Mouse (Mus musculus) spleen, adult 2 months (tissue): ENCODE data around the gene Trp63. TPM values are rescaled to one million over a fixed set of nuclear protein-coding genes. Genes with fewer than 3 reads are reported as not detected.

ENCODE experiments used
- DNase-seq, 2 experiments: peaks; one replicate each; pipeline versions ENCODE4 v3.0.0 to v3.0.0-alpha.2; 2012 to 2021; ENCODE audit warnings: low spot score in 2 of 2, low read depth in 1 of 2
- H3K27ac ChIP-seq: fragments of 200-500 bp; 2 replicates; pipeline ENCODE4 v1.5.1; 2012; ENCODE audit warnings: low read length, inconsistent platforms; ENCODE audit not compliant: insufficient read depth
- H3K27me3 ChIP-seq: fragments of 200-500 bp; 2 replicates; pipeline ENCODE4 v1.6.1; 2012; ENCODE audit warnings: mild to moderate bottlenecking, moderate library complexity, low read length, inconsistent platforms; ENCODE audit not compliant: control insufficient read depth, insufficient read depth
- H3K36me3 ChIP-seq: fragments of 200-500 bp; 2 replicates; pipeline ENCODE4 v1.6.1; 2012; ENCODE audit warnings: mild to moderate bottlenecking, low read length, inconsistent platforms; ENCODE audit not compliant: control insufficient read depth, insufficient read depth
- H3K4me1 ChIP-seq: fragments of 200-500 bp; 2 replicates; pipeline ENCODE4 v1.6.1; 2011; ENCODE audit warnings: inconsistent platforms; ENCODE audit not compliant: control insufficient read depth, insufficient read depth, insufficient read length
- H3K4me3 ChIP-seq: fragments of 200-500 bp; 2 replicates; pipeline ENCODE4 v1.5.1; 2011; ENCODE audit warnings: mild to moderate bottlenecking, inconsistent platforms; ENCODE audit not compliant: insufficient read depth, insufficient read length; ENCODE audit errors: extremely low read depth
- CTCF ChIP-seq: fragments of 200-500 bp; IDR thresholded peaks from 2 replicates; pipeline ENCODE4 v1.5.1; 2011; ENCODE audit warnings: mild to moderate bottlenecking, inconsistent platforms; ENCODE audit not compliant: insufficient read depth, insufficient read length, insufficient replicate concordance; ENCODE audit errors: extremely low read depth
- POLR2A ChIP-seq: fragments of 200-500 bp; IDR thresholded peaks from 2 replicates; pipeline ENCODE4 v1.6.1; 2011; ENCODE audit warnings: low read depth, low read length, inconsistent platforms
- WGBS: fragments of 180-500 bp; shearing (Covaris S2); methylation state at CpG from one replicate; pipeline ENCODE4 v1.1.7; 2018; 5-methylcytosine and 5-hydroxymethylcytosine counted together
- polyA plus RNA-seq: library from polyadenylated mRNA; depleted of rRNA; stranded (reverse); fragments of >200 nt; gene quantifications from 2 replicates; pipeline ENCODE4 v1.2.3, GENCODE M21; 2012

Trp63 gene
- polyA plus RNA-seq, 1 experiment, result 0.15 TPM

DNA sequence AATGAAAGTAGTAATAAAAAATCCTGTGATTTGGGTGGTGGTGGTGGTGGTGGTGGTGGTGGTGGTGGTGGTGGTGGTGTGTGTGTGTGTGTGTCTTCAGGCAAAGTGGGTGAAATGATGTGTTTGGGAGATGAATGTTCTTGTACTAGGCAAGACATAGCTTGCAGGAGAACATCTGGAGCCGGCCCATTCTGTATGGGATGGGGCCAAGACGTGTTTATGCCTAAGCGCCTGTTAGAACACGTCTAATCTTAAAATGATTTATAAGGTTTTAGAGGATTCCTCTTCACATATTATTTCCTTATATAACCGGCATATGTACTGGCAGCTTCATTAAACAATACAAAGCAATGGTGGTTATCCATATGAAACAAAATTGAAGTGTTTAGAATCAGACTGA lies 152.2 kb downstream of the Trp63 start:
- Histone ChIP-seq H3K27me3 (no peaks in the 10 kb centered on the region), H3K4me1 (no peaks in the 10 kb centered on the region), H3K4me3 (no peak overlapping the region; the same call in 1 of the 2 replicates), H3K36me3 (no peaks in the 10 kb centered on the region), H3K27ac (no peak overlapping the region)
- no peak for DNase-seq
- no peak for TF ChIP-seq POLR2A
- TF ChIP-seq CTCF, result no peak
- 93% methylated on average over 5 of the region's 5 CpGs for WGBS

DNA sequence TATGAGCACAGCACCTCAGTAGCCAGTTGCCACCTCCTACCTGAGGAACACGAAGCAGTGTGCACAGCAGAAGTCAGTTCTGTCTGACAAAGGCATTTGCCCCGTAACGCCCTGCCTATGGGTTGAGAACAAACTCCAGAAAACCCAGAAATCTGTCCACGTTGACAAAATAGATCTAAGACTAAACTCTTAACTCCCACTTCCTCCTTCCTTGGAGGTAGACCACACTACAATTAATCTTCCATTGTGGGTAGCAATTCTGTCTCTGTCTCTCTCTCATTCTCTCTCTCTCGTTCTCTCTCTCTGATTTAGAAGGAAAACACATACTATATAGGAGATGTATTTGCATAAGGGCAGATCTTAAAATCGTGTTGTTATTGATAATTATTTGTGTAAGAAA lies 159.4 kb downstream of the Trp63 start:
- no peaks in the 10 kb centered on the region for H3K27me3 ChIP-seq
- H3K4me3 ChIP-seq, result no peak overlapping the region
- 39% methylated on average over 6 of the region's 6 CpGs for WGBS

DNA sequence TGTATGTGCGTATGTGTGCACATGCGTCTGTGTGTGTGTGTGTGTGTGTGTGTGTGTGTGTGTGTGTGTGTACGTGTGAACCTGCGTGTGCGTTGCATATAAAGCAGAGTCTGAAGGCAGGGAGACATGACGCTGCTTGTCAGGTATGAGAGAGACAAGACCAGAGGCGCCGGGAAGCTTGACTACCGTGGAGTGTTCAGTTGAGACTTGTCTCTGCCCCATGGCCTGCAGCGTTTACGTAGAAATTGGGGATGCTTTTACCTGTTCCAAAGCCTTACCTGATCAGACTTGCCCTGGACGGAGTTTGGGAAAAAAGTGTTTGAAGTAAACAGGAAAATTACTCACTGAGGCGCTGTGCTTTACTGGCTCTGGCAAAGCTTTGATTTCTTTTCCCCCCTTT lies 160.1 kb downstream of the Trp63 start:
- no peak for TF ChIP-seq POLR2A
- TF ChIP-seq CTCF, result no peak
- DNase-seq, result no peak
- Histone ChIP-seq H3K27me3 (no peaks in the 10 kb centered on the region), H3K36me3 (no peaks in the 10 kb centered on the region), H3K4me1 (no peaks in the 10 kb centered on the region), H3K27ac (no peak overlapping the region), H3K4me3 (no peak overlapping the region)
- WGBS, result 92% methylated on average over 13 of the region's 13 CpGs

More for the DNA sequence above, 159.4 kb downstream of the Trp63 start:
- no peaks in the 10 kb centered on the region for H3K4me1 ChIP-seq
- no peak overlapping the region for H3K27ac ChIP-seq
- no peaks in the 10 kb centered on the region for H3K36me3 ChIP-seq
- TF ChIP-seq POLR2A (no peak), CTCF (no peak)
- no peak for DNase-seq

DNA sequence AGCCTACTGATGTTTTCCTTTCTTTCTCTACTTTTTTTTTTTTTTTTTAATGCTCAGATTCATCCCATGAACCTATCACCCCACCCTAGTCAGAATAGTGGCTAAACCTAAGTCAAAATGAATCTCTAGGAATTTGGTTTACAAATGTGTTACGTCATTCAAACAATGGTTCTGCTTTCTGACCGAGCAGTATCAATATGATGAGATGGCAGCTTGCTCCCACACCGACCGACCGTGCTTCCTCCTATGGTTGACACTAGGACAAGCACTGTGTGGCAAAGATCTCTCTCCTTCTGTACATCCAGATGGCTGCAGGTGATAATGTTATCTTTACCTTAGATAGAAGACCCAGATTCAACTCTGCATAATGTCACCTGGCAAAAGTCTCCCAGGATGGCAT lies 163.0 kb downstream of the Trp63 start:
- H3K36me3 ChIP-seq, result no peaks in the 10 kb centered on the region
- DNase-seq, result no peak
- H3K4me1 ChIP-seq, result no peaks in the 10 kb centered on the region
- TF ChIP-seq CTCF (no peak), POLR2A (no peak)
- no peak overlapping the region for H3K27ac ChIP-seq
- no peaks in the 10 kb centered on the region for H3K27me3 ChIP-seq
- WGBS, result 79% methylated on average over 5 of the region's 5 CpGs
- no peak overlapping the region for H3K4me3 ChIP-seq

DNA sequence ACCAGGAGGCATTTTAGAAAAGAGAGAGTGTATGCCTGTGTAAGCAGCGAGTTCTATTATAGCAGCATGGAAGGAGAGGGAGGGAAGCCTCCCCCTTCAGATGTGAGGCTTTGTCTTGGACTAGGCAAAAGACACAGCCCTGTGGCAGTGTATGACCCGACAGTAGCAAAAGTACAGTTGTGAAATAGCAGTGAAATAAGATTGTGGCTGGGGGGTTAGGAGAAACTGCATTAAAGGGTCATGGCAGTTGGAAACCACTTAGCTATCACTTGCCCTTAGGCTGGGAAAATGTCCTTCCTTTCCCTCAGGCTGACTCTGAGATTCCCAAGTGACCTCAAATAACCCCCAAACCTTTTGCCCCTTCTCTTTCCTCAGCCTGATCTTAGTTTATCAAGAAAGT lies 164.9 kb downstream of the Trp63 start:
- 62% methylated on average over 2 of the region's 2 CpGs for WGBS
- no peak for DNase-seq
- Histone ChIP-seq H3K27me3 (no peaks in the 10 kb centered on the region), H3K4me1 (no peaks in the 10 kb centered on the region), H3K27ac (no peak overlapping the region), H3K36me3 (no peaks in the 10 kb centered on the region), H3K4me3 (no peak overlapping the region)
- no peak for TF ChIP-seq POLR2A
- no peak for TF ChIP-seq CTCF

DNA sequence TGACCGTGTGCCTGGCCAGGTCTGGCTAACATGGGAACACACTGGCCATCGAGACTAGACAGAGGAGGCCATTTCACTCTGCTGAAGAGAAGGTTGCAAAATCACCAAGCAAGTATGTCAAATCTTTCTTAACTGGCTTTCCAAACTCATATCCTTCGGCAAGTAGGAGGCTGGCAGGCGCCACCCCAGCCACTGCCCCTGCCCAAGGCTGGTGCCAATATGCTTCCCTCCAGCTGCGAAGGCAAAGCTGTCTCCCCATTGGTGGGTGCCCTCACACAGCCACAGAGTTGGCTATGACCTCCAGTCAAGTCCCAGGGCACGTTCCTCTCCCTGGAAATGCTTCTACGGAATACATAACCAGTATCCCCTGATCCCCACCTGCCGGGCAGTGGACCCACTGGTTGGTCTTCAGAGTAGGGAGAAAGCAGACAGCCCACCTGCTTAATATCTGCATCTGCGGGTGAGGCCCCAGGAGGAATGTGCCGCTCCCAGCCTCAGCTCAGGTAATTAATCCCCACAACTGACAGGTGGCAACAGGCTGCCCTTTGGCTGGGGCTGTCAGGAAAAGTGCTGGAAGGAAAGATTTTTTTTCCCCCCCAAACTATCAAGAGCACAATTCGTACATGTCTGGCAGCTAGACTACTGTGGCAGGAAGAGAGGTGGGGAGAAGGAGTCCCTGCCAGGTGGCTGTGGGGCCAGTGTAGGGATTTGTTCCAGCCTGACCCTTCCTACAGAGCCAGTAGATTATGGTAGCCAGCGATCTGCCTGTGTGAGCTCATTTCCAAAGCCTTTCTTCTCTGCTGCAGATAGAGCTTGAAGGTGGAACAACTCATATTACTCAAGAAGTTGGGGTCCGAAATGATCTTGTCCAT lies 166.3 kb downstream of the Trp63 start:
- H3K36me3 ChIP-seq, result no peaks in the 10 kb centered on the region
- H3K27me3 ChIP-seq, result no peaks in the 10 kb centered on the region
- no peak overlapping the region for H3K4me3 ChIP-seq
- no peak for DNase-seq
- TF ChIP-seq POLR2A, result no peak
- H3K4me1 ChIP-seq, result no peaks in the 10 kb centered on the region
- 81% methylated on average over 13 of the region's 13 CpGs for WGBS
- no peak overlapping the region for H3K27ac ChIP-seq

DNA sequence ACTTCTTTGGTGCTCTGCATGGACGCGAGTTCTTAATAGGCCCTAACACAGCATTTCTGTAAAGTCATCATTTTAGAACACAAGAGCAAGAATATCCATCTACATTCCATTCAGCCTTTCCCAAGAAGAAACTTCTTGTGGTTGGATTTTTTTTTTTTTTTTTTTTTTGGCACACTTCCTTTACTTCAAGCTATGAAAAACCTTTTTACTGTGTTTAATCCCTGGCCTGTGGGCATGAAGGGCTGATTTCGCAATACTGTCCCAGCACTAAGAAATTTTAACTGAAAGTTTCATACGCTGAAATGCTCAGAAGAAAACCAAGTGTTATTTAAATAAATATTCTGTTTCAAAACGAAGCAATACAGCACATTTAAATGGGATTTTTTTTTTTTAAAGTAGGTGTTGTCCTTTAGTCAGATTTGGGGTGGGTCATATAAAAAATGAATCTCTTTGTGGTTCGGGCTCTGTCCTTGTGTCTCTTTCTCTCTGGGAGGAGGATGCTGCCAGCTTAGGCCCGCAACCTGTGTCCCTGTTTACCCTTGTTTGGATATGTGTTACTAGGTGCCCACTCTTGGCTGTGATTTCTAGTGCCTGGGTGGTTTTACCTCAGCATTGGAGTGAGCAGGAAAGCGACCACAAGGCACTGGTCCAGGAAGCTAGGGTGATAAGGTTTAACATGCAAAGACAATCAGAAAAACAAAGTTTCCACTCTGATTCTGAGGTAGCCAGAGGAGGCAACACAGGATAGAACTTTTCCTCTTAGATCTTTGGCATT lies 177.4 kb downstream of the Trp63 start:
- WGBS, result 81% methylated on average over 8 of the region's 8 CpGs
- no peaks in the 10 kb centered on the region for H3K36me3 ChIP-seq
- TF ChIP-seq CTCF (no peak), POLR2A (no peak)
- no peak overlapping the region; the same call in 1 of the 2 replicates for H3K4me3 ChIP-seq
- H3K4me1 ChIP-seq, result no peaks in the 10 kb centered on the region
- H3K27ac ChIP-seq, result no peak overlapping the region
- DNase-seq, result no peak
- no peaks in the 10 kb centered on the region for H3K27me3 ChIP-seq
